Mouse (Mus musculus) MEL (cell line): ENCODE data around the gene Carf.

ENCODE experiments used
- CHD1 ChIP-seq: IDR thresholded peaks from 2 replicates; pipeline ENCODE4 v1.6.1; 2012; ENCODE audit warnings: low read depth, mild to moderate bottlenecking, inconsistent platforms, low read length, improper control_type of control experiment
- CTCF ChIP-seq, 3 experiments: IDR thresholded peaks in 2 of 3; conservative IDR thresholded peaks in 1 of 3; 2 replicates each; pipeline ENCODE4 v1.5.1; 2011 to 2012; ENCODE audit warnings: low read length in 3 of 3, low read depth in 2 of 3, mild to moderate bottlenecking in 2 of 3, improper control_type of control experiment in 1 of 3, inconsistent platforms in 1 of 3, mixed read lengths in 1 of 3, moderate library complexity in 1 of 3; ENCODE audit not compliant: control insufficient read depth in 1 of 3, insufficient read depth in 1 of 3, poor library complexity in 1 of 3, severe bottlenecking in 1 of 3
- KAT2A ChIP-seq: conservative IDR thresholded peaks from 2 replicates; pipeline ENCODE4 v1.6.1; 2012; ENCODE audit warnings: low read depth, low read length, improper control_type of control experiment, inconsistent platforms
- POLR2A ChIP-seq, 2 experiments: IDR thresholded peaks; 2 replicates each; pipeline ENCODE4 v1.6.1; 2011 to 2012; ENCODE audit warnings: low read length in 2 of 2, mild to moderate bottlenecking in 2 of 2, control low read depth in 1 of 2, improper control_type of control experiment in 1 of 2, low read depth in 1 of 2, moderate library complexity in 1 of 2; ENCODE audit not compliant: control insufficient read depth in 1 of 2, insufficient read depth in 1 of 2, poor library complexity in 1 of 2
- USF2 ChIP-seq, 2 experiments: IDR thresholded peaks; 2 replicates each; pipeline ENCODE4 v1.6.1; 2011 to 2012; ENCODE audit warnings: improper control_type of control experiment in 2 of 2, low read length in 2 of 2, borderline replicate concordance in 1 of 2, inconsistent platforms in 1 of 2, low read depth in 1 of 2, mild to moderate bottlenecking in 1 of 2; ENCODE audit not compliant: insufficient read depth in 1 of 2

GRCm38 (mm10) chr1:60199006-60199405, 101.0 kb downstream of the Carf start:
- TF ChIP-seq USF2 (IDR thresholded peaks at IDR 0.05; ENCODE audit: borderline replicate concordance in 1 of 2, insufficient read depth in 1 of 2, low read depth in 1 of 2, low read length in 2 of 2) (no peak), CTCF (IDR thresholded peaks at IDR 0.05 in 2 of 3, conservative IDR thresholded peaks at IDR 0.05 in 1 of 3; ENCODE audit: control insufficient read depth in 1 of 3, insufficient read depth in 1 of 3, low read depth in 2 of 3, low read length in 3 of 3, poor library complexity in 1 of 3, severe bottlenecking in 1 of 3) (no peak), CHD1 (no peak), KAT2A (no peak), POLR2A (IDR thresholded peaks at IDR 0.05; ENCODE audit: control insufficient read depth in 1 of 2, insufficient read depth in 1 of 2, low read depth in 1 of 2, low read length in 2 of 2, poor library complexity in 1 of 2) (no peak)
